Mouse (Mus musculus) CD4-positive, CD25-positive, alpha-beta regulatory T cell, adult 2 months (primary cell): ENCODE measurements around the gene Clk3.

Experiments used
- DNase-seq: peaks from one replicate; pipeline ENCODE4 v3.0.0-alpha.2; 2012; ENCODE audit warnings: low read depth, low spot score

Gene Clk3

GRCm38 (mm10) chr9:57765364-57766351 is at the start of gene Clk3:
Clk3 (minus strand) TSS chr9:57765860.
- DNase-seq: peak; percentile 83

- DNase-seq: no peak
Observed at GRCm38 (mm10) chr9:57814866-57815265, 49.2 kb upstream of the Clk3 start.

- DNase-seq: no peak
Observed at GRCm38 (mm10) chr9:57814014-57814413, 48.4 kb upstream of the Clk3 start.

GRCm38 (mm10) chr9:57811793-57812733 is 46.4 kb upstream of the Clk3 start:
- DNase-seq: no peak

GRCm38 (mm10) chr9:57810691-57811090 is 45.0 kb upstream of the Clk3 start:
- DNase-seq: no peak

- DNase-seq: no peak
Observed at GRCm38 (mm10) chr9:57808771-57809310, 43.2 kb upstream of the Clk3 start.

GRCm38 (mm10) chr9:57807174-57807651 is 41.6 kb upstream of the Clk3 start:
- no peak for DNase-seq

GRCm38 (mm10) chr9:57806066-57806481 is 40.4 kb upstream of the Clk3 start:
- DNase-seq: no peak

GRCm38 (mm10) chr9:57805087-57805737 is 39.6 kb upstream of the Clk3 start:
- DNase-seq: no peak

- DNase-seq: no peak
Observed at GRCm38 (mm10) chr9:57803839-57804238, 38.2 kb upstream of the Clk3 start.

GRCm38 (mm10) chr9:57803047-57803446 is 37.4 kb upstream of the Clk3 start:
- DNase-seq: no peak

- no peak for DNase-seq
Observed at GRCm38 (mm10) chr9:57800325-57800975, 34.8 kb upstream of the Clk3 start.

GRCm38 (mm10) chr9:57798725-57799253 is 33.1 kb upstream of the Clk3 start:
- DNase-seq: no peak

- DNase-seq: no peak
Observed at GRCm38 (mm10) chr9:57797456-57797855, 31.8 kb upstream of the Clk3 start.

- DNase-seq: no peak
Observed at GRCm38 (mm10) chr9:57789733-57790132, 24.1 kb upstream of the Clk3 start.

GRCm38 (mm10) chr9:57782656-57783055 is 17.0 kb upstream of the Clk3 start:
- DNase-seq: no peak

- DNase-seq: no peak
Observed at GRCm38 (mm10) chr9:57775736-57776135, 10.1 kb upstream of the Clk3 start.

GRCm38 (mm10) chr9:57775026-57775425 is 9.4 kb upstream of the Clk3 start:
- DNase-seq: no peak

GRCm38 (mm10) chr9:57774168-57774567 is 8.5 kb upstream of the Clk3 start:
- DNase-seq: peak; percentile 59

- no peak for DNase-seq
Observed at GRCm38 (mm10) chr9:57773754-57774153, 8.1 kb upstream of the Clk3 start.
